Mouse (Mus musculus) right cerebral cortex, postnatal 25 days (tissue): ENCODE data around the gene Sos1.
"Not testable (repeated sequence)": the region's sequence is repeated elsewhere in the genome, so short reads cannot be mapped to it uniquely, and the experiment has no call there.

Experiments
- DNase-seq: peaks from one replicate; pipeline ENCODE4 v3.0.0; 2022

The Sos1 gene

GRCm38 (mm10) chr17:80492811-80493210 lies 12.6 kb upstream of the Sos1 start:
- DNase-seq, result no peak

- no peak for DNase-seq
Observed at GRCm38 (mm10) chr17:80492274-80492673, 12.0 kb upstream of the Sos1 start.

DNA sequence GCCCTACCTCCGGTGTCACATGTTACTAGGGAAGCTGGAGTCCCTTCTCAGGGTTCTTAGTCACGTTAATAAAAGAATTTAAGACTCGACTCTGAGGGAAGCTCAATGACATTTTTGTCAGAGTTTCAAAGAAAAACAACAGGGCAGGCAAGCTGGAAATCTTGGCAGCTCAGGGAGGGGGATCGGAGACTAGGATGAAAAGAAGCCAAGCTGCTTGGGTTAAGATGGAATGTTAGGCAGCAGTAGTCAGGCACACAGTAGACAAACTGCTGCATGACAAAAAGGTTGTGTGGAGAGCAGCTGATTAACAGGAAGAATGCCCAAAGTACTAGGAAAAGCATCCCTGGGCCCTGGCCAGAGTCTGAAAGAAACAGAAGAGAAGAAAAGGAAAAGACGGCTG lies 9.9 kb upstream of the Sos1 start:
- DNase-seq, result no peak

- DNase-seq, result no peak
Observed at GRCm38 (mm10) chr17:80488918-80489317, 8.7 kb upstream of the Sos1 start.

- DNase-seq, result no peak
Observed at GRCm38 (mm10) chr17:80485160-80485559, 4.9 kb upstream of the Sos1 start.

DNA sequence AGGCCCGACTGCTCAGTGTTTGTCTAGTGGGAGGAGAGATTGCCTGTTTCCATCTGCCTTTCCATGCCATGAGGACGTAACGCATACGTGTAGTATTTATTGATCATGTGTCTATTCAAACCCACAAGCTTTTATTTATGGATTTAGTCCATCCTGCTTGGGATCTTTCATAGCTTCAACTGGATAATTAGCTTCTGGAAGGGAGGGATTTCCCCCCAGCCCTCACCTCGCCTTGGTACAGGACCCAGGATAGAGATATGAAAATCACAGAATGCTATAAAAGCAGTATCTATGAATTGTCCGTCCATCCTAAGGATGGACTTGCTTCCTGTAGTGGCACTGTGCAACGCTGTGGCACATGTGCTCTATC lies 587 bp upstream of the Sos1 start:
- DNase-seq, result no peak

DNA sequence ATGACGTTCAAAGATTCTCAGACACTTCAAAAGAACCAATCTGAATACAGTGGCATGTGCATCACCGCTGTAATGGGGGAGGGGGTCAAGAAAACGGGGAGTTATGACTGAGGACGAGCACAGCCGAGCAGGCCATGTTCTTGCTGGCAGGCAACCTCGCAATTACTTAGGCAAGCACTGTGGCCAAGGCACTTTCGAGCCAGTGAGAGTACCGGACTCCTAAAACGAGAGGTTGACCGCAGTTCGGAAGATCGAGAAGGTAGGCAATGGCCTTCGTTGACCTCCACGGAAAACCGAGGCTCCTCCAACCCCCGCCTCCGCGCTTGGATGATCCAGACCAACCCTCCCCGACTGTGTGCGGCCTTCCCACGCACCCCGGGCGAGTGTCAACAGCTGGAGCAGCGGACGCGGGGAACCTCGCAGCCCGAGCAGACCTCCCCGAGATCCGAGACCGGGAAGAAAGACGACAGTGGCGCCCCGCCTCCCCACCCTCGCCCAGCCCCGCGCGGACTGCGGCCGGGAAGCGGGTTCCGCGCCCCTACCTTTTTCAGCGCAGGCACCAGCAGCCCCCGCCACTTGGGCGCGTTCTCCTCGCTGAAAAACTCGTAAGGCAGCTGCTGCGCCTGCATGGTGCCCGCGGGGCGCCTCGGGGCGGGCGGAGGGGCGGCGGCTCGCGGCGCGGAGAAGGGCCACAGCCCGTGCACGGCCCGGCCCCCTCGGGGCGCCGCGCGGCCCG lies 790 bp downstream of the Sos1 start:
- peak; percentile 61 for DNase-seq

- DNase-seq, result no peak
Observed at GRCm38 (mm10) chr17:80477679-80478078, 2.6 kb downstream of the Sos1 start.

GRCm38 (mm10) chr17:80476496-80476895 lies 3.8 kb downstream of the Sos1 start:
- DNase-seq, result no peak

GRCm38 (mm10) chr17:80471056-80471802 lies 9.0 kb downstream of the Sos1 start:
- DNase-seq, result no peak

DNA sequence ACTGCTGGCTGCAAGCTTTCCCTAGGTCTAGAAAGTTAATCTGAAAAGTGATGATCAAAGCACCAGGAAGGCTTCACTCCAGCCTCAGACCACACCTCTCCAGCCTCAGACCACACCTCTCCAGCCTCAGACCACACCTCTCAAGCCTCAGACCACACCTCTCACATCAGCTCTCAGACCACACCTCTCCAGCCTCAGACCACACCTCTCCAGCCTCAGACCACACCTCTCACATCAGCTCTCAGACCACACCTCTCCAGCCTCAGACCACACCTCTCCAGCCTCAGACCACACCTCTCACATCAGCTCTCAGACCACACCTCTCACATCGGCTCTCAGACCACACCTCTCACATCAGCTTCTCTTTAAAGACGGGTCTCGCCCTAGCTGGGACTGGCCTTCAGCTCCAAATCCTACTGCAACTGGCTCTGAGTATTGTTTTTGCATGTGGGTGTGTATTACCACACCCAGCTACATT lies 11.8 kb downstream of the Sos1 start:
- DNase-seq, result not testable (repeated sequence)

- DNase-seq, result no peak
Observed at GRCm38 (mm10) chr17:80460258-80460657, 20.0 kb downstream of the Sos1 start.

DNA sequence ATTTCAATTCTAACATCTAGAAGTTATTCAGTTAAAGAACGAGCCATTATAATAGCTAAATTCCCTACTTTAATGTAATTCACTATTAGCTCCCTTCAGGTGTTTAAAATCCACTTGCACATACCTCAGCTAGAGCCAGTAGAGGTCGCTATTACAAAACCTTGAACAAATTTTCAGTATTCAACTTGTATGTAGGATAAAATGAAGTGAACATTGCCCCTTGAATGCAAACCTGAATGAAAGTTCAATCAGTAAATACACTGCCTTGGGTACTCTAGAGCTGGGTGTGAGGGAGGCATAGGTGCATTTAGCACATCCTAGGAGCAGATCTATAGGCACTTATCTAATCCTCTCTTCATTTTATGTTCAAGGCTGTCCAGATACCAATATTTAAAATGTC lies 24.6 kb downstream of the Sos1 start:
- no peak for DNase-seq

DNA sequence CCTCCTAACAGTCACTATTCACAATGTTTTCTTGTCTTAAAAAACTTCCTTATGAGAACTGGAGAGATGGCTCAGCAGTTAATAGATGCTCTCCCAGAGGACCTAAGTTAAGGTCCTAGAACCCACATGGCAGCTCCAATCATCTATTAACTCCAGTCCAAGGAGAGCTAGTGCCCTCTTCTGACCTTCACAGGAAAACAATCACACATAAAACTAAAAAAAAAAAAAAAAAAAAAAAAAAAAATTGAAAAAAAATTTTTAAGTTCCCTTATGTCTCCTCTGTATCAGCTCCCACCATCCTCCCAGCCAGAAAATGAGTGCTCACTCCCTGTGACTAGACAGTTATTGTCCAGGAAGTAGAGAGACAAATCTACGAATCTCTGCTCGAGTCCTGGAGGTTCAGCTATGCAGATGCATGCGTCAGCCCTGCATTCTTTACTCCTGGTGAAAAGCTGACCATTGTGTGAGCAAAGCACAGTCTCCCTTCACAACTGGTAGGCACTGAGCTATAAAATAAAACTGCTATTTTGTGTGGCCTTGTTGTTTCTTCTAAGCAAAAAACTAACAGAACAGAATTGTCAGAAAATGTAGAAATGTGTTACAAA lies 29.7 kb downstream of the Sos1 start:
- no peak for DNase-seq

- no peak for DNase-seq
Observed at GRCm38 (mm10) chr17:80446470-80446869, 33.8 kb downstream of the Sos1 start.

- DNase-seq, result no peak
Observed at GRCm38 (mm10) chr17:80445433-80445832, 34.8 kb downstream of the Sos1 start.

- DNase-seq, result no peak
Observed at GRCm38 (mm10) chr17:80435680-80436079, 44.6 kb downstream of the Sos1 start.

- DNase-seq, result no peak
Observed at GRCm38 (mm10) chr17:80434430-80434829, 45.8 kb downstream of the Sos1 start.

- DNase-seq, result no peak
Observed at GRCm38 (mm10) chr17:80431997-80432396, 48.3 kb downstream of the Sos1 start.

DNA sequence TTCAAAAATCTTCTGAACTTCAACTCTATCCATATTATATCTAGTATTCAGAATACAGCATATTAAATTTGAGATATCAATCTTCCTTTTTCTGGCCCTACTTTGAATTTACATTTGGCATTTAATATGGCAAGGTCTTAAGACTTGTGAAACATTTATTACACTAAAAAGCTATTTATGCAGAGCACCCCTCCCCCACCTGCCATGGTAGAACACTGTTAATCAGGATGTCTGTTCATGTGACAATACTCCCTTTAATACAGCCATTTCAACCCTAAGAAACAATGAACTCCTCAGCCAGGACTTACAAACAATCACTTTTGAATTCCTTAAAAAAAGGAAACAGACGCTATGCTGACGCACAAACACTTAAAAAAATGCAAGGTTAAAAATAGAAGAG lies 52.3 kb downstream of the Sos1 start:
- DNase-seq, result no peak

DNA sequence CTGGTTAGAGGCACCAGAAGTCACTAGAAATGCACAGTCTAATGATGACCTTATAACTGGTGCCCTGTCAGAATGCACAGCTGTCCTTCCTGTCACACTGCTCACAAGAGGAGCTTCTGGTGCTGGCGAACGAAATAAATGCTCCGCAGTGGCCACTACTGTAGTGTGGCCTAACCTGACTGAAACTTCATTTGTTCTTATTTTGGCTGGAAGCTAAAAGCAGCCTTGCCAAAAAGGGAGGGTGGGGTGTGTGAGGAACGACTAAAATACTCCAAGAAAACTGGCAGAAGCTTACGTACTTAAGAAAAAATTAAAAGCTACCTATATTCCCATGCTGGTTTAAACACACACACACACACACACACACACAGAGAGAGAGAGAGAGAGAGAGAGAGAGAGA lies 53.4 kb downstream of the Sos1 start:
- DNase-seq, result peak; percentile 35

GRCm38 (mm10) chr17:80426171-80426570 lies 54.1 kb downstream of the Sos1 start:
- peak; percentile 26 for DNase-seq

DNA sequence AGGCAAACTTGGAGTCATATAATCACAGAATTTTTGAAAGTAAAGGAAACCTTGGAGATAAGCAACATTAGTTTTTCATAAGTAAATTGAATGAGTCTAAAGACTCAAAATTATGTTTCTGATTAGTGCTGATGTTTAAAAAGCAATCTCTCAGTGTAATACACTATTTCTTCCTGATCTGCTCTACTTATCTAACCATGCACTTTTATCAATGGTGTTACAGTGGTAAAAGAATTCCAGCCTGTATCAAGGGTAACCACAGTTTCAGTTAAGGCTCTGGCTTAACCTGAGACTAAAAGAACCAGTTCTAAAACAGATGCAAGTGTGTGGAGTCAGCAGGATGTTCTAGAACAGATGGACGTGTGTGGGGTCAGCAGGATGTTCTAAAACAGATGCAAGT lies 59.3 kb downstream of the Sos1 start:
- no peak for DNase-seq
